Mouse (Mus musculus) frontal cortex, postnatal 36 days (tissue): ENCODE results near the gene Svopl.

Experiments used
- DNase-seq, 2 experiments: peaks; one replicate each; pipeline ENCODE4 v3.0.0; 2022; ENCODE audit warnings: low spot score in 2 of 2

Svopl gene

DNA sequence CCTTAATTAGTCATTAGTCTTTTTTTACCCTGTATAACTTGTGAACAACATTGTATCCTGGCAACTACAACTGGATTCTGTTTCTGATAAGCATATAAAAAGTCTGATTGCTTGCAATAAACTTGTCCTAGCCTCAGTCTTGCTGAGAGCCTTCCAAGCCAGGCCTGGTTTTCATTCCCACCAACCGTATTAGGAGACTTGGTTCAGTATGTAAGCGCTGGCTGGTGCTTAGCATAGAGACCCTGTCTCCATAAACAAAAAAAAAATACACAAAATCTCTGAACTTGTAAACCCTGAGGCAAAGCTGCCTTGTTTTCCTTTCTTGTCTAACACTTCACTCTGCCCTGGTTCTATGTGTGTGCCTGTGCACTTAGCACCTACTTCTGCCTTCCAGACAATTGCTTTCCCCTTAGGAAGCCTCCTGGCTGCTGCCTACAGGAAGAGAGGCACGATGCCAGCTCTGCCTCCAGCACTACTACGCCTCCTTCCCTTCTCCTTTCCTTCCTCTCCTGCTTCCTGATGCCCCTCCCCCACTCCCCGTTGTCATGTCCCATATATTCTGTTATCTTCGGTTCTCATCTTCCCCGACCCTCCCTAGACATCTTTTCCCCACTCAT lies 14.8 kb downstream of the Svopl start:
- DNase-seq, result peak; percentile 14 to 35

- DNase-seq, result no peak
Observed at GRCm38 (mm10) chr6:38028205-38028604, 18.6 kb downstream of the Svopl start.

DNA sequence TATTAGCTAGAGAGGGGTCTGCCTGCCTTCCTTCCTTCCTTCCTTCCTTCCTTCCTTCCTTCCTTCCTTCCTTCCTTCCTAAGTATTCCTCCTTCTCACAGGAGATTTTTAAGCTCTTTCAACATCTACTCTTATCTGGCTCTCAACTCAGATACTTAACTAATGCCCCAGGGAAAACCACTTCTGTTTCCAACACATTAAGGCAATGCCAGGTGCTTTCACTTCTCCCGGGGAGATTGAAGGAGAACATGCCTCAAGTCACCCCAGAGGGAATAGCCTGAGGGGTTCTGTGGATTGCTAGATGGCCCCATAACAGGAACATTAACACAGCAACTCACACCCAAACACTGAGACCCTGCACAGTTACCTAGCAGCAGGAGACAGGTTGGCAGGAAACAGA lies 19.0 kb downstream of the Svopl start:
- DNase-seq, result no peak

DNA sequence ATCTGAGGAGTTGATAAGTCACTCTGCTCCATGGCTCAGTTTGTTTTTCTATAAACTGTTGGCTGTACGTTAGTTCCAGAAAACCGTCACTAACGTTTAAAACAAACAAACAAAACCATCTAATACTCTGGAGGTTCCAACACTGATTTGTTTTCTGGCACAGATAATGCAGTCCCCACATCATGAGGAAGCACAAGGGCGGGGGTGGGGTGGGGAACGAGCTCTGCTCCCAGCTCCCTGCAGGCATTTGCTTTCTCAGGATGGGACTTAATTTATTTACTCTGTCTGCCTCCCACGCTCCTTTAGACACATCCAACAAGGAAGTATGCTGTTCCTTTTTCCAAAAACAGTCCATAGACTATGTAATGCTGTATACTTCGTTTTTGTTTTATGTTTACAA lies 23.5 kb downstream of the Svopl start:
- DNase-seq, result no peak

DNA sequence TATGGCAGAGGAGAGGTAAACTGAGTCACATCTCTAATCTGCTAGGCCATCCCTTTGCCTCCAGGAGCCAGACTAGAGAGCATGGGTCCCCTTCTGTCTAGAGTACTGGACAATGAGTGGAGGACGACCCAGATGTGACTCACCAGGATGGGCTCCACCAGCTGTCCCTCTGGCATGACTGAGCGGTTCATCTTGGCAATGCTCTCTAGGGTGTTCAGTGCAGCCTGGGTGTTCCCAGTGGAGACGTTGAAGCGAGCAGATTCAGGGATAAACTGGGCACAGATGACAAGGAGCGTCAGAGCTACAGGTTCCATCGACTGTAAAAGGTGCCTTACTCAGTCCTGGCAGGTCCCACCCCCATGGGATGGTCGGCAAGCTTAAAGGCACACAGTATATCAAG lies 25.4 kb downstream of the Svopl start:
- DNase-seq, result no peak

- no peak for DNase-seq
Observed at GRCm38 (mm10) chr6:38012829-38013228, 34.0 kb downstream of the Svopl start.

- peak; percentile 21 to 60 for DNase-seq
Observed at GRCm38 (mm10) chr6:38007459-38007858, 39.3 kb downstream of the Svopl start.

GRCm38 (mm10) chr6:37967386-37967785 lies 79.4 kb downstream of the Svopl start:
- no peak for DNase-seq

- no peak for DNase-seq
Observed at GRCm38 (mm10) chr6:37951306-37951705, 95.5 kb downstream of the Svopl start.

GRCm38 (mm10) chr6:37936498-37936897 lies 110.3 kb downstream of the Svopl start:
- no peak for DNase-seq
